Mouse (Mus musculus): ENCODE data around the gene Sgsm2.

Sgsm2 gene

DNA sequence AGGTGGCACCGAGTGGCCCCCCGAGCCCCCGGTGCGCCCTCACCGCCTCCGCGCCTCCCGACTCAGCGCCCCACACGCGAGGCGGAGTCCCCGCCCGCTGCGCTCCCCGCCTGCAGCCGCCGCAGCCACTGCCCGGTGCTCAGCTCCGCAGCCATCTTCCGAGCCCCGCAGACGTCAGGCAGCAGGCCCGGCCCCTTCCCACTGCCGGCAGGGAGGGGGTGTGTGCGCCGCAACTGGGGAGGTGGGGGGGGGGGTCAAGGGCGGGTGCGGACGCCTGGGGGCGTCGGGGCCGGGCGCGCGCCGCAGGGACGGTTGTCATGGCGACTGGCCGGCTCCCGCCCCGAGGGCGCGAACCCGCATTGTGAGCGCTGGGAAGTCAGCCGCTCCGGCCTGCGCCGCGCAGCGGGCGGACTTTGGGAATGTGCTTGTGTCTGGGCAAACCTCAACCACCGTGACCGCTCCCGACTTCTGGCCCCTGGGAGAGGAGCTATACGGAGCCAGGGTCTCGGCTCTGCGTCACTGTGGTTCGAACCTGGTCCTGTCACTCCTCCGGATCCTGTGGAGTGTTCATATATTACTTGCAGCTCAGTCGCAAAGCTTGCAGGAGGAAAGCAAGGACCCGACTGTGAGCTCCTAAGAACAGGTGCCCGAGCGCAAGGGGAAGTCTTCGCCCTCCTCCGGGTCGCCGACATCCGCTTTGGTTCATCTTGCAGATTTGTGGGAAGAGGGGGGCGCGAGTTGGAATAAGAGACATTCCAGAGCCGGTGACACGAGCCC is at the start of gene Sgsm2:
Sgsm2 (minus strand) TSS at position 160 of the 777 bp plus-strand sequence.
- in situ Hi-C loops (cut with MboI), result no loop called here

DNA sequence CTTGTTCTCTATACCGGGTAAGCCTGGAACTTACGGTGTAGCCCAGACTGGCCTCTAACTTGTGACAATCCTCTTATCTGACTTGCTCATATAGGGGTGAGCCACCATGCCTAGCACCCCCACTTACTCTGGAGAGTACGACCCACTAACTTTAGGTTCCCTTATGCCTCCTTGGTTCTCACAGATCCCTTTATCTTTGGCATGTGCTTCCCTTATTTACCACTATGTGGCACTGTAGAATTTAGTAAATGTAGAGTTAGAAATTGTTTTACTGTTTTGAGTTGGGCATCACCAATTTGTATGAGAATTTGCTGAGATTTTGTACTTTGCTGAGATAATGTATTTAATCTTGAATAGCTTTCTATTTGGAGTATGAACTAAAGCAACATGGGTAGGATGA is 49.5 kb upstream of the Sgsm2 start:
- in situ Hi-C loops (cut with MboI), result no loop called here

DNA sequence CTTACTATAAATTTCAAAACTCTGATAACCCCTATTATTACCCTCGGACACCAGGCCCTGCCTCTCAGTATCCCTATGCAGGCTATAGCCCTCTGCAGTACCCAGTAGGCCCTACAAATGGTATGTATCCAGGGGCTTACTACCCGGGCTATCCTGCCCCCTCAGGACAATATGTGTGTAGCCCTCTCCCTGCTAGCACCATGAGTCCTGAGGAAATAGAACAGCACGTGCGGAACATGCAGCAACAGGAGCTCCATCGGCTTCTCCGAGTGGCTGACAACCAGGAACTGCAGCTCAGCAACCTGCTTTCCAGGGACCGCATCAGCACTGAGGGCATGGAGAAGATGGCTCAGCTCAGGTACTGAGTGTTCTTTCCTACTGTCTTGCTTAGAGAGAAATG is 33.5 kb upstream of the Sgsm2 start:
- in situ Hi-C loops (cut with MboI), result no loop called here

DNA sequence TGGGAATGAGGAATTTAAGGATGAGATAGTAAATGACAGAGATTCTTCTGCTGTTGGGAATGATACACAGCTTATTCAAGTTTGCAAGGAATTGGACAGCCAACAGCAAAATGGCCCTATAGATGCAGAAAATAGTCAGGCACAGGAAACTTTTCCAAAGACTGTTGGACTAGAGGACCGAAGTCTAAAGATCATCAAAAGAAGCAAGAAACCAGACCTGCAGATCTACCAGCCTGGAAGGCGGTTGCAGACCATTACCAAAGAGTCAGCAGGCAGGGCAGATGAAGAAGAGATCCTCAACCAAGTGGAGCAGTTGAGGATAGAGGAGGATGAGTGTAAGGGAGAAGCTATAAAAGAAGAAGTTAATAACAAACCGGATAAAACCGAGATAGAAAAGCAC is 32.3 kb upstream of the Sgsm2 start:
- in situ Hi-C loops (cut with MboI), result no loop called here

- in situ Hi-C loops (cut with MboI), result no loop called here
Measured at GRCm38 (mm10) chr11:74927236-74927725, 30.4 kb upstream of the Sgsm2 start.

- in situ Hi-C loops (cut with MboI), result no loop called here
Measured at GRCm38 (mm10) chr11:74926388-74927005, 29.6 kb upstream of the Sgsm2 start.

DNA sequence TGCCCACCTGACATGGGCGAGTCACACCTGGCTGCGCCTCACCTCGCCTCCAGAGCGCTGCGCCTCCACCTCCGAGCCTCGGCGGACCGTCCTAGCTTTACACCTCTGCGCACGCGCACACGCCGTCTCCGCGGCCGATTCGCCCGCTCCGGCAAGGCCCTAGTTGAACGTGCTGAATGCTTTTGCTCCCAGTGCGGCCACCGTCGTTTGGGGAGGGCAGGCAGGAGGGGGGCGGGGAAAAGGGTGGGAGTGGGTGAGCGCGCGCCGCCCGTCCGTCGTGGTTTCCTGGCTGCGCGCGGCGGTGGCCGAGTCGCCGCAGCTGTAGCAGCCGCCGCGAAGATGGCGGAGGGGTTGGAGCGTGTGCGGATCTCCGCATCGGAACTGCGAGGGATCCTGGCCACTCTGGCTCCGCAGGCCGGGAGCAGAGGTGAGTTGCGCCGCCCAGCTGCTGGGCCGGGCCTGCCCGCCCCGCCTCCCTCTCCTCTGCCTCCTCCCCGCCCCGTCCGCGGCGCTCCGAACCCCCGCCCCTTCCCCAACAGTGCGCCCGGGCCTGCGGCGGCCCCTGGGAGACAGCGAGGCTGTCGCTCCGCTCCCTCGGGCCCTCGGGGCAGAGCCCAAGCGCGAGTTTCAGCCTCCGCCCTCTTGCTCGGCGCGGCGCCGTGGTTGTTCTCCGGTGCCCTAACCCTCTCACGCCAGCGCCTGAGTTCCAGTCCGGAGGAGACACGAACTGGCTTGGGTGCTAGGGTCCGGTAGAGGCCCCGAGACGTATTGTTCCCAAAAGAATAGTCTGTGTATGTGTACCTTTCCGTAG is 28.9 kb upstream of the Sgsm2 start, which contains the start of the genes Smg6 and Srr:
Smg6 (plus strand) TSS at position 247 of the 811 bp plus-strand sequence.
Srr (minus strand) TSS at position 372 of the 811 bp plus-strand sequence.
- in situ Hi-C loops (cut with MboI), result no loop called here

DNA sequence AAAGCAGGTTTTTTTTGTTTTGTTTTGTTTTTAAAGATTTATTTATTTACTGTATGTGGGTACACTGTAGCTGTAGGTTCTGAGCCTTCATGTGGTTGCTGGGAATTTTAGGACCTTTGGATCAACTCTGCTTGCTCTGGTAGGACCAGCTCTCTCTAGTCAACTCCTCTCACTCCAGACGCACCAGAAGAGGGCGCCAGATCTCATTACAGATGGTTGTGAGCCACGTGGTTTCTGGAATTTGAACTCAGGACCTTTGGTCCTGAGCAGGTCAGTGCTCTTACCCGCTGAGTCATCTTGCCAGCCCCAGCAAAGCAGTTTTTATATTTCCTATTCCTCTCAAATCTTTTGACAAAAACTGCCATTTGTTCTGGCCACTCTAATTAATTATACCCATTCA is 27.3 kb upstream of the Sgsm2 start:
- in situ Hi-C loops (cut with MboI), result no loop called here

DNA sequence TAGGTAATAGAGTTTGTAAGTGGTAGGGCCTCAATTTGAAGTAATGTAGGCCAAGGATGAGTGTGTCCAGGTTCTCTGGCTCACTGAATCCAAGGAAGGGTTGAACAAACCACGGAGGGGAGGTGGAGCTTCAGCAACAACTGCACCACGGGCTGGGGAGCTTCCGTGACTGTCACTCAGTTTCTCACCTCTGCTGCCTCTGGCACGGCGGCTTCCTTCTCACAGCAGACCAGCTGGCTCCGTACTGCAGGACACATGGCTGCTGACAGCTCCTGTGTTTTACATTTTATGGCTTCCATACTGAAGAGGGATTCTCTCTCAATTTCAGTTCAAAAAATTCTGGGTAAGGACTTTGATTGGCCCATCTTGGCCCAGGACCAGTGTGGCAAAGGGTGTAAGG is 22.4 kb upstream of the Sgsm2 start:
- in situ Hi-C loops (cut with MboI), result no loop called here

DNA sequence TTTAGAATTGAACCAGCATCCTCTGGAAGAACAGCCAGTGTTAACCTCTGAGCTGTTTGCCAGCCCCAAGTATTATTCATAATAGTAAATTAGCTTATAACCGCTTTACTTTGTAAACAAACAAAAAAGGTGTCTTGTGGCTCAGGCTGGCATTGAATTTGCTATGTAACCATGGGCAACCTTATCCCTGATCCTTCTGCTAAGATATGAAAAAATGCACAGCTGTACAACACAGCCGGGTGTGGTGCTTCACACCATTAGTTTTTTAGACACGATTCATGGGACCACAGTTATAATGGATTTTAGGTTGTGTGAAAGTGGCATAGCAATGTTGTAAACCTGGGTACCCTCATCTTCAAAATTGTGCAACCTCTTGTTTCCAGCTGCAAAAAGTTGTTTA is 15.6 kb upstream of the Sgsm2 start:
- in situ Hi-C loops (cut with MboI), result no loop called here

DNA sequence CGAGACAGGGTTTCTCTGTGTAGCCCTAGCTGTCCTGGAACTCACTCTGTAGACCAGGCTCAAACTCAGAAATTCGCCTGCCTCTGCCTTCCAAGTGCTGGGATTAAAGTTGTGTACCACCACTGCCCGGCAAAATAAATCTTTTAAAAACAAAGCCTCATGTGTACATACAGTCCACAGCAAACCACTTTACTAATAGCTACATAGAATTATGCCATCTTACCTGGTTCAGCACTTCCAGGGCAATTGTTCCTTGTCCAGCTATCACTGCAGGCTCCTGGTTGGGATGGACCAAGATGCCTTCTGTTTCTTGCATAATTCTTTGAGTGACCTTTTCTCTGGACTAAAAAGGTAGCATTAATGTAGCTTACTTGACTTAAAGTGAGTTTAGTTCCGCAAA is 13.1 kb upstream of the Sgsm2 start:
- in situ Hi-C loops (cut with MboI), result no loop called here

DNA sequence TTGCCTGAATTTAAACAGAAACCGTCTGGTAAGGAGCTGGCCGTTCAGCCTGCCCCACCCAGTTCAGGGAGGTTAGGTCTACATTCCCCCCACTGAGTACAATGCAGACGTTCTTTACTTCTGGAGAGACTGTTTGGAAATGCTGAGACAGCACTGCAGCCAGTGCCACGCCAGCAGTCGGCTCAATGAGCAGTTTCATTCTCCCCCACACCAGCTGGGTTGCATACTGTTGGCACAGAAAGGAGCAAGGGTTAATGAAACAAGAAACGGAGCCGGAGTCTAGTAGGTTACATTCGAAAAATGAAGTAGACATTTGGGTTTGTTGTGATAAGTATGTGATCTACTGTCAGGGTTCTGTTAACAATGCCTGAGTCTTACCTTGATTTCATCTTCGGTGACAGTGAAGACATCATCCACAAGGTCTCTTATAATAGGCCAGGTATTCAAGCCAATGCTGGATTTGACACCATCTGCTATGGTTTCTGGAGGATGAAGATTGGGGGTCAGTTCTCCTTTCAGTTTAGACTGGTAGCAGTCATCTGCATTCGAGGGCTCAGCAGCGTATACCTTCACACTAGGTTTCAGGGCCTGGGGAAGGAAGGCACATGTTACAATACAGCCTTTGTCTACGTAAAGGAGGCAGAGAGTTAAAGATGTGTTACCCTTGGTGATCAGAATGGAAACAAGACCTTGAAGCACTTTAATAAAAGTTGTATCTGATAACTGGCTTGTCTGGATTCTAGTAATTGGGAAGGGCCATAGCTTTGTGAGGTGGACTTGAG is 11.9 kb upstream of the Sgsm2 start:
- in situ Hi-C loops (cut with MboI), result no loop called here

DNA sequence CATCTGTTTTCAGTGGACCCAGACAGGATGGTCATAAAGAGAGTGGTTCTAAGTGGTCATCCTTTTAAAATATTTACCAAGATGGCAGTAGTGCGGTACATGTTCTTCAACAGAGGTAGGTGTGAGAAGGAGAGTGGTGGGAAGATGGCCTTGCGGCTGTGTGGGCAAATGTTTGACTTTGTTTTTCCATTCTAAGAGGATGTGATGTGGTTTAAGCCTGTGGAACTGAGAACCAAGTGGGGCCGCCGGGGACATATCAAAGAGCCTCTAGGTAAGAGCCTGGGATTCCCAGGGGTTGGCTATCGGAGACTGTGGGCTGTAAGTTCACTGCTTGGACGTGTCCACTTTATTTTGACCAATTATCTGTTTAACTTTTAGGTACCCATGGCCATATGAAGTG is 11.0 kb upstream of the Sgsm2 start:
- in situ Hi-C loops (cut with MboI), result no loop called here

- in situ Hi-C loops (cut with MboI), result no loop called here
Measured at GRCm38 (mm10) chr11:74902416-74902815, 5.6 kb upstream of the Sgsm2 start.

DNA sequence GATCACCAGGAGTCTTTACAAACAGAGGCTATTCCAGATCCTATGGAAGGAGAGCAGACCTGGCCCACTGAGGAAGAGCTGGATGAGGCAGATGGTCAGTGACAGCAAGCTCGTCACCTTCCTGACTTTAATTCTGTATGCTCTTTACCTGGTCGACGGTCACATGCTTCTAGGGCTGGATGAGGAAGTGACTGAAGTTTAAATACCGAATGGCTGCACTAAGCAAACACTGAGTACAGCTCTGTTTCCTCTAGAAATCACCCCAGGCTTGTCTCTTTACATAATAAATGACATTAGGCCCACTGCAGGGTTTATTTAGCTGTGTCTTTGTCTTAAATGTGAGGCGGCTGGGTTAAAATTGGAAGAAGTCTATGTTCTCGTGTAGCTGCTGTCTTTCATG is 4.7 kb upstream of the Sgsm2 start:
- in situ Hi-C loops (cut with MboI), result no loop called here

- in situ Hi-C loops (cut with MboI), result no loop called here
Measured at GRCm38 (mm10) chr11:74898517-74898827, 1.6 kb upstream of the Sgsm2 start.

DNA sequence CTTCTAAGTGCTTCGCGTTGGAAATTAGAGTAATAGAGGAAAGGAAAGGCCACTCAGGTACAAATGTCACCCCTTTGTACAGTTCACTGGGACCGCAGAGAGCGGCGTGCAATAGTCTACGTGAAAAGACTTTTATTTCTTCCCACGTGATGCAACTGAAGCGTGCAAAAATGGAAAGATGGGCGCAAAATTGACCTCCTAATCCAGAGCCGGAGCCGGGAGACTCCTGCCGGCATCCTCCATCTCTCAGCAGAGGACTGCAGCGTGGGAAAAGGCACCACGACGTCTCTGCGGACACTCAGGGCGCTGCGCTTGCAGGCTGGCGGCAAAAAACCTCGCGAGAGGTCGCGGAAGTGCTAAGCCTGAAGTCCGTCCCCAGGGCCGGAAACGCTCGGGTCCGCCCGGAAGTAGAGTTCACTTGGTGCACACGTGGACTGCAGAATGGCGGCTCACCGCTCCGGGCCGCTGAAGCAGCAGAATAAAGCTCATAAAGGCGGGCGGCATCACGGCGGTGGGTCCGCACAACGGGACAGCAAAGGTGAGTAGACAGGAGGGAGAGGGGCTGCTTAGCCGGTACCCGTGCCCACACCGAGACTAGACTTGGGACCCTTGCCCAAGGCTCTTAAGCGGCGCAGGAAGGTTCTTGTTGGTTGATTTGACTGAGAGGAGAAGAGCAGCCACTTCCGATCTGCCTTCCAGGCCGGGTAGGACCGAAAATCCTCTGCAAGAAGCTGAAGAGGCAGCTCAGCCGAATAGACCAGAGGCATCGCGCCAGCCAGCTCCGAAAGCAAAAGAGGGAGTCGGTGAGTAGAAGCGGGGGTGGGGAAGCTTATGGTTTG is 1.0 kb upstream of the Sgsm2 start, which contains the start of gene Tsr1:
Tsr1 (plus strand) TSS at position 394 of the 839 bp plus-strand sequence.
- in situ Hi-C loops (cut with MboI), result no loop called here

DNA sequence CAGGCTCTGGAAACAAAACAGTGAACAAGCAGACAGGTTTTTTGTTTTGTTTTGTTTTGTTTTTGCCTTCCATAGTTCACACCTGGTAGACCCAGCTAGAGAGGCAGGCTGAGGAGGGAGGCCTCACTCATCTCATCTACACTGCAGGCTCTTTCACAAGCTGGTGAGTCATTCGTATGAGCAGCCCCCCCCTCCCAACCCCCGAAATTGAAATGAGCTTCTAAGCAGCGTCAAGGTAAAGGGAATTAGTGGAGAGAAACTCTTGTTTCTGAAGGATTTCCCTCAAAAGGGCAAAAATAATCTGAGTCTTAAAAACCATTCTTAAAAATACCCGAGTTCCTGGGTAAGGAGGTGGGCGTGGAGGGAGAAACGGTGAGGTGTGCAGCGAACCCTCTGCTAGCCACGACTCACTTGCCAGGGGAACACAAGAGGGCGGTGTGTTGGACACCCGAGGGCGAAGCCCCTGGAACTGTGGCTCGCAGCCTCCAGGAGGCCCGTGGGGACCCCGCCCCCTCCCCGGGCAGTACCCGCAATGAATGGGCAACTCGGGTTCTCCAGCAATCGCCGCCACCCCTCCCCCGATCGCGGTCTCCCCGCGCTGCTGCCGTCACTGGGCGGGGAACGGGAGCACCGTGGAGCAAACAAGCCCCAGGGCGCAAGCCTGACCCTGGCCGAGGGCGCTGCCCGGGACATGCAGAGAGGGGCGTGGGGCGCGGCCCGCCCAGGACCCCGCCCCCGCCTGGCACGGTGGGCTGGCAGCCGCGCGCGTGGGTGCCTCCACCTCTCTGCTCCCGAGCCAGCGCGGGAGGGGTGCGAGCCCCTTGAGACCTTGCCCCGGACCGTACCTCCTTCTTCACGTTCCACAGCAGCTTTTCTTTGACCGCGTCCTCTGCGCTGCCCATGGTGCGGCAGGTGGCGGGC is 620 bp downstream of the Sgsm2 start:
- in situ Hi-C loops (cut with MboI), result no loop called here

GRCm38 (mm10) chr11:74894619-74895018 is 2.2 kb downstream of the Sgsm2 start:
- in situ Hi-C loops (cut with MboI), result no loop called here

- in situ Hi-C loops (cut with MboI), result no loop called here
Measured at GRCm38 (mm10) chr11:74883098-74883497, 13.8 kb downstream of the Sgsm2 start.
